Mouse (Mus musculus) liver, adult 2 months (tissue): Measurements from ENCODE around the gene Pam16.

Experiments
- CTCF ChIP-seq: fragments of 200-500 bp; IDR thresholded peaks from 2 replicates; pipeline ENCODE4 v1.5.1; 2011; ENCODE audit warnings: low read depth, low read length, control low read depth
- POLR2A ChIP-seq: fragments of 200-500 bp; IDR thresholded peaks from 2 replicates; pipeline ENCODE4 v1.6.1; 2011; ENCODE audit warnings: low read length, control low read depth; ENCODE audit not compliant: insufficient read depth; ENCODE audit errors: extremely low read depth

DNA sequence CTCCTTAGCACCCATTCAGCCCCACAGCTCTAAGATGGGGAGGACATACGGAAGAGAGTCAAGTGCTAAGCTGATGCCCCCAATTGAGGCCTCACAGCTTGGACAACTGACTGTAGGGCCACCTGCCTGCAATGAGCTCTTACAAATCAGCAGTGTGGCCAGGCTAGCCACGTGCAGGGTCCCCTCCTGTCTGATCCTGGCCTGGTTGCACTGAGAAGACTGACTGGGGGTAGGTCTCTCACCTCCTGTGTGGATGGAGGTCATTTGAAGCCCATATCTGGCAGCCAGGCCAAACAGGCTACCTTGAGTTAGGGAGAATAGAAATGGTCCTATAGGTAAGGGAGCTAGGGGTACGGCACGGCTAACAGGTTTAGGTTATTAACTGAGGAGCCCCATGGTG lies 21.1 kb upstream of the Pam16 start:
- TF ChIP-seq CTCF (no peak), POLR2A (no peak)
